Mouse (Mus musculus): ENCODE measurements around the gene Gdf9. TPM values are rescaled to one million over a fixed set of nuclear protein-coding genes. Genes with fewer than 3 reads are reported as not detected.

The Gdf9 gene
- polyA plus RNA-seq, 1 experiment from 2014 or later: 2.8 TPM

- Histone ChIP-seq H3K36me3 (replicated peaks) (no peaks in the 10 kb centered on the region), H3K27me3 (peaks cover 65% of the 10 kb centered on the region), H3K4me3 (replicated peaks) (no peak overlapping the region), H3K27ac (no peak overlapping the region), H3K4me1 (peaks cover 23% of the 10 kb centered on the region), H3K9ac (no peak overlapping the region), H3K4me2 (no peak overlapping the region), H3K9me3 (0 out of 2 replicates have a peak, but pooled peaks cover 4% of the 10 kb centered on the region)
- 78% methylated on average over 4 of the region's 4 CpGs for WGBS
- ATAC-seq (ENCODE audit: low FRiP score): no peak
Observed at GRCm38 (mm10) chr11:53481088-53481730, 50.4 kb downstream of the Gdf9 start.

GRCm38 (mm10) chr11:53483159-53483891 lies 52.5 kb downstream of the Gdf9 start:
- Histone ChIP-seq H3K36me3 (replicated peaks) (no peaks in the 10 kb centered on the region), H3K9ac (no peak overlapping the region), H3K4me2 (no peak overlapping the region), H3K4me1 (peaks cover 24% of the 10 kb centered on the region), H3K4me3 (replicated peaks) (no peak overlapping the region), H3K27me3 (peaks cover 75% of the 10 kb centered on the region), H3K9me3 (0 out of 2 replicates have a peak, but pooled peaks cover 4% of the 10 kb centered on the region), H3K27ac (no peak overlapping the region)
- WGBS: 83% methylated on average over 9 of the region's 9 CpGs
- no peak for ATAC-seq (ENCODE audit: low FRiP score)

- Histone ChIP-seq H3K9ac (no peak overlapping the region), H3K36me3 (replicated peaks) (no peaks in the 10 kb centered on the region), H3K27me3 (peaks cover 68% of the 10 kb centered on the region), H3K4me2 (no peak overlapping the region), H3K4me1 (peaks cover 6% of the 10 kb centered on the region; the same call in 1 of the 2 replicates), H3K9me3 (no peaks in the 10 kb centered on the region), H3K4me3 (replicated peaks) (no peak overlapping the region), H3K27ac (no peak overlapping the region)
- 40% methylated on average over 3 of the region's 3 CpGs for WGBS
- ATAC-seq (ENCODE audit: low FRiP score): no peak
Observed at GRCm38 (mm10) chr11:53485719-53486118, 54.9 kb downstream of the Gdf9 start.

- peaks cover 63% of the 10 kb centered on the region for H3K27me3 ChIP-seq
- no peak overlapping the region for H3K27ac ChIP-seq
- H3K9me3 ChIP-seq: no peaks in the 10 kb centered on the region
- H3K4me3 ChIP-seq (replicated peaks): no peak overlapping the region
- H3K4me2 ChIP-seq: no peak overlapping the region
- ATAC-seq (ENCODE audit: low FRiP score): no peak
- peaks cover 6% of the 10 kb centered on the region; the same call in 1 of the 2 replicates for H3K4me1 ChIP-seq
- no peak overlapping the region for H3K9ac ChIP-seq
- no peaks in the 10 kb centered on the region for H3K36me3 ChIP-seq (replicated peaks)
- 75% methylated on average over 3 of the region's 3 CpGs for WGBS
Observed at GRCm38 (mm10) chr11:53486351-53486750, 55.5 kb downstream of the Gdf9 start.

GRCm38 (mm10) chr11:53486822-53487594 lies 56.2 kb downstream of the Gdf9 start:
- Histone ChIP-seq H3K27me3 (peaks cover 56% of the 10 kb centered on the region), H3K9me3 (no peaks in the 10 kb centered on the region), H3K4me3 (replicated peaks) (peak overlapping the region; percentile 2), H3K4me1 (peaks cover 11% of the 10 kb centered on the region), H3K27ac (no peak overlapping the region), H3K36me3 (replicated peaks) (no peaks in the 10 kb centered on the region), H3K4me2 (peak overlapping the region; percentile 44), H3K9ac (0 out of 2 replicates have a peak overlapping the region, but pooled peaks have one; percentile 21)
- 17% methylated on average over 27 of the region's 27 CpGs for WGBS
- 0 out of 2 replicates have a peak, but pooled peaks have one; percentile 51 for ATAC-seq (ENCODE audit: low FRiP score)

Small RNA genes within 50 kb of the gene (microRNA-seq; reads per million reads assigned to microRNA genes)
- gene Mir6920: not detected

Other genes starting within 250 kb of the Gdf9 start
- 93.3 and 95.9 TPM in 2 replicates for gene Hspa4, start 130.6 kb upstream of the Gdf9 start, polyA plus RNA-seq (2016; fragmentation: Nextera tagmentation; extraction: Ambion mirVana)
- gene Zcchc10, start 106.3 kb upstream of the Gdf9 start, polyA plus RNA-seq (2016; fragmentation: Nextera tagmentation; extraction: Ambion mirVana): 17.3 and 17.4 TPM in 2 replicates
- 66.9 and 77.6 TPM in 2 replicates for gene Aff4, start 80.2 kb upstream of the Gdf9 start, polyA plus RNA-seq (2016; fragmentation: Nextera tagmentation; extraction: Ambion mirVana)
- 0.70 TPM in 1 of 2 replicates, not detected in the other for gene Leap2, start 7.9 kb upstream of the Gdf9 start, polyA plus RNA-seq (2016; fragmentation: Nextera tagmentation; extraction: Ambion mirVana)
- gene Uqcrq, start 192 bp upstream of the Gdf9 start, polyA plus RNA-seq (2016; fragmentation: Nextera tagmentation; extraction: Ambion mirVana): 538 and 578 TPM in 2 replicates
- 0.13 and 0.14 TPM in 2 replicates for gene Gm10447, start 26.1 kb downstream of the Gdf9 start, polyA plus RNA-seq (2016; fragmentation: Nextera tagmentation; extraction: Ambion mirVana)
- gene Shroom1, start 26.2 kb downstream of the Gdf9 start, polyA plus RNA-seq (2016; fragmentation: Nextera tagmentation; extraction: Ambion mirVana): 1.8 and 2.0 TPM in 2 replicates
- not detected in 2 replicates for gene Gm9837, start 39.5 kb downstream of the Gdf9 start, polyA plus RNA-seq (2016; fragmentation: Nextera tagmentation; extraction: Ambion mirVana)
- gene Gm9945, start 49.1 kb downstream of the Gdf9 start, polyA plus RNA-seq (2016; fragmentation: Nextera tagmentation; extraction: Ambion mirVana): 0.29 TPM in 1 of 2 replicates, not detected in the other
- 1.1 and 1.6 TPM in 2 replicates for gene Sowaha, start 49.3 kb downstream of the Gdf9 start, polyA plus RNA-seq (2016; fragmentation: Nextera tagmentation; extraction: Ambion mirVana)
- gene Sept8, start 88.2 kb downstream of the Gdf9 start, polyA plus RNA-seq (2016; fragmentation: Nextera tagmentation; extraction: Ambion mirVana): 22.5 and 23.7 TPM in 2 replicates
- gene Kif3a, start 136.4 kb downstream of the Gdf9 start, polyA plus RNA-seq (2016; fragmentation: Nextera tagmentation; extraction: Ambion mirVana): 120 and 145 TPM in 2 replicates
- 1.4 and 2.6 TPM in 2 replicates for gene Il4, start 187.6 kb downstream of the Gdf9 start, polyA plus RNA-seq (2016; fragmentation: Nextera tagmentation; extraction: Ambion mirVana)
- gene Il13, start 203.7 kb downstream of the Gdf9 start, polyA plus RNA-seq (2016; fragmentation: Nextera tagmentation; extraction: Ambion mirVana): not detected in 2 replicates